22 mouse cellular contexts compared by ENCODE assay signal in the genomic region with DNA sequence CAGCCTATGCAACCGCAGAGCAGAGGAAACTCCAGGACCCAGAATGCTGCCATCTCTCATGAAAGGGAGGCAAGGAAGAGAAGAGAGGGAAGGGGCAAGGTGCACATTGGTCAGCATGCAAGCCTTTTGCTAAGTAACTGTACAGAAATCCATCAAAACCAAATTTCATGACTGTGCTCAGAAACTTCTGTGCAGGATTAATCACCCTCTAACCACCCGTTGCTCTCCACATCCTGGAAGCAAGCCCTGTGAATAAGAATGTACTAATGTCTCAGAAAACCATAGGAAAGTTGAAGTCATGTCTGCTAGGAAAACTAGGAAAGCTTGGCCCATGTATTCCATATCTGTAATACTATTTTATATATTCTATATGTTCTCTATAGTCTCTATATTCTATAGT. TPM values are rescaled to one million over a fixed set of nuclear protein-coding genes. Genes with fewer than 3 reads are reported as not detected.
DNase-seq lines count a peak whose midpoint lies in the region; ATAC-seq and TF ChIP-seq lines count a peak whose summit lies in the region.
"Had no signal": no experiment of that assay in that cellular context is flagged by ENCODE, and none has a peak within 500 bp of the region (broad histone marks: within the 10 kb centered on the region; RNA-seq: fewer than 3 reads in every experiment).

No protein-coding gene starts in this region.

- H3K4me3 ChIP-seq in intestine, embryonic 14.5 days (ENCODE audit: low read depth, low read length), result no peak overlapping the region
- no peak overlapping the region for H3K4me3 ChIP-seq in intestine, embryonic 16.5 days (ENCODE audit: low read length)
- no peak overlapping the region for H3K4me3 ChIP-seq in embryonic fibroblast, embryonic 13.5 days (ENCODE audit: insufficient read depth, low read length)
- H3K4me3 ChIP-seq: forebrain, embryonic 12.5 days; forebrain, embryonic 15.5 days; heart, embryonic 12.5 days; heart, embryonic 15.5 days had no signal

- peak; percentile 48 for DNase-seq in intestine, embryonic 14.5 days (ENCODE audit: low spot score)
- DNase-seq in 416B (ENCODE audit: low read depth), result peak; percentile 10
- DNase-seq in left cerebral cortex, postnatal 36 days (ENCODE audit: low spot score in 2 of 2), result no peak
- no peak for DNase-seq in cerebellum, adult 11 months
- DNase-seq: adrenal gland, adult 2 months; adrenal gland, postnatal 14 days; cerebellum, adult 11-12 months; cerebellum, adult 8-10 months; gastrocnemius, postnatal 25 days; heart, adult 18-20 months; heart, postnatal 10 days; heart, postnatal 36 days; kidney, adult 11 months had no signal

- intact Hi-C loops in left cerebral cortex, postnatal 36 days (cut with DNase I), result no loop called here

- H3K4me1 ChIP-seq in intestine, embryonic 14.5 days (replicated peaks; ENCODE audit: control insufficient read depth, insufficient read depth, low read length), result no peaks in the 10 kb centered on the region
- H3K4me1 ChIP-seq in intestine, embryonic 16.5 days (ENCODE audit: control insufficient read depth, insufficient read depth, low read length), result peaks cover 10% of the 10 kb centered on the region; the same call in 1 of the 2 replicates
- 0 out of 2 replicates have a peak, but pooled peaks cover 3% of the 10 kb centered on the region for H3K4me1 ChIP-seq in embryonic fibroblast, embryonic 13.5 days (ENCODE audit: control insufficient read depth, insufficient read depth, low read length)
- H3K4me1 ChIP-seq: forebrain, embryonic 12.5 days had no signal

- H3K27me3 ChIP-seq in intestine, embryonic 14.5 days (replicated peaks; ENCODE audit: control insufficient read depth, insufficient read depth, low read length), result no peaks in the 10 kb centered on the region
- no peaks in the 10 kb centered on the region for H3K27me3 ChIP-seq in intestine, embryonic 16.5 days (replicated peaks; ENCODE audit: control insufficient read depth, insufficient read depth, low read length)
- H3K27me3 ChIP-seq: forebrain, embryonic 12.5 days; forebrain, embryonic 15.5 days; heart, embryonic 12.5 days; heart, embryonic 15.5 days had no signal

- 0 out of 2 replicates have a peak, but pooled peaks cover 2% of the 10 kb centered on the region for H3K9me3 ChIP-seq in intestine, embryonic 14.5 days (ENCODE audit: control insufficient read depth, low read length)
- H3K9me3 ChIP-seq in intestine, embryonic 16.5 days (ENCODE audit: control insufficient read depth, low read length), result no peaks in the 10 kb centered on the region
- H3K9me3 ChIP-seq: forebrain, embryonic 12.5 days; forebrain, embryonic 15.5 days; heart, embryonic 12.5 days; heart, embryonic 15.5 days had no signal

- no peak for ATAC-seq in intestine, embryonic 14.5 days (replicated peaks; ENCODE audit: low FRiP score, low TSS enrichment, low read depth)
- no peak for ATAC-seq in intestine, embryonic 16.5 days
- ATAC-seq: forebrain, embryonic 15.5 days; inflammation-experienced regulatory T-cells, adult 6 months had no signal

- TF ChIP-seq CTCF in embryonic fibroblast, embryonic 13.5 days (IDR thresholded peaks at IDR 0.05; ENCODE audit: borderline replicate concordance, insufficient read depth, low read length), result no peak

- 71% methylated on average over 2 of the region's 2 CpGs for WGBS in intestine, embryonic 14.5 days
- WGBS in intestine, embryonic 16.5 days, result 82% methylated on average over 2 of the region's 2 CpGs

- no peak overlapping the region for H3K9ac ChIP-seq in intestine, embryonic 14.5 days (ENCODE audit: low read length)
- H3K9ac ChIP-seq in intestine, embryonic 16.5 days (ENCODE audit: low read depth, low read length), result no peak overlapping the region
- H3K9ac ChIP-seq: forebrain, embryonic 12.5 days; forebrain, embryonic 15.5 days; heart, embryonic 12.5 days; heart, embryonic 15.5 days; hindbrain, embryonic 14.5 days had no signal

- no peaks in the 10 kb centered on the region for H3K36me3 ChIP-seq in intestine, embryonic 14.5 days (ENCODE audit: control insufficient read depth, insufficient read depth, low read length)
- H3K36me3 ChIP-seq in intestine, embryonic 16.5 days (ENCODE audit: control insufficient read depth, insufficient read depth, low read length), result no peaks in the 10 kb centered on the region
- H3K36me3 ChIP-seq: forebrain, embryonic 12.5 days; forebrain, embryonic 15.5 days; heart, embryonic 12.5 days; heart, embryonic 15.5 days had no signal

- no peak for TF ChIP-seq POLR2A in embryonic fibroblast, embryonic 13.5 days (IDR thresholded peaks at IDR 0.05; ENCODE audit: low read depth, low read length)

- no peak overlapping the region for H3K4me2 ChIP-seq in intestine, embryonic 14.5 days (ENCODE audit: low read length)
- no peak overlapping the region for H3K4me2 ChIP-seq in intestine, embryonic 16.5 days (ENCODE audit: low read depth, low read length)
- H3K4me2 ChIP-seq: forebrain, embryonic 12.5 days; forebrain, embryonic 15.5 days; heart, embryonic 12.5 days; heart, embryonic 15.5 days; hindbrain, embryonic 14.5 days had no signal

- no peak overlapping the region for H3K27ac ChIP-seq in intestine, embryonic 14.5 days (ENCODE audit: low read depth)
- H3K27ac ChIP-seq in intestine, embryonic 16.5 days (ENCODE audit: low read length), result no peak overlapping the region
- peak overlapping the region; percentile 81 for H3K27ac ChIP-seq in embryonic fibroblast, embryonic 13.5 days (ENCODE audit: insufficient read depth, low read length)
- H3K27ac ChIP-seq: forebrain, embryonic 12.5 days; forebrain, embryonic 15.5 days; heart, embryonic 15.5 days; hindbrain, embryonic 14.5 days; hindbrain, postnatal 0 days had no signal

RNA-seq across cellular contexts. Expression of a gene that starts 27.2 kb away (rescaled TPM):
- polyA plus RNA-seq in intestine, embryonic 14.5 days (2014; fragmentation: Nextera tagmentation; extraction: Ambion mirVana), result 9.6 and 10.5 TPM in 2 replicates
- polyA plus RNA-seq in intestine, embryonic 16.5 days (2015; fragmentation: Nextera tagmentation; extraction: Ambion mirVana), result 10.1 and 11.9 TPM in 2 replicates
- polyA plus RNA-seq in embryonic fibroblast, embryonic 13.5 days (2011; ENCODE audit: insufficient read length, low read depth, missing spikeins), result 26.9 and 35.2 TPM in 2 replicates
- total RNA-seq in left cerebral cortex, postnatal 36 days (2021), result 1 to 10 TPM; 3.6 to 4.1 TPM

Comparison
In these comparisons a context has a peak if more than half of its experiments do, and no peak if none do; other contexts are left out.
1. DNase-seq: peak in intestine, embryonic 14.5 days (single experiment) and 416B (single experiment); none in left cerebral cortex, postnatal 36 days (0 of 2) and cerebellum, adult 11 months (single experiment).